Mouse (Mus musculus) E14TG2a.4 (cell line): ENCODE results near the gene Myo1a.

Experiments
- CTCF ChIP-seq: conservative IDR thresholded peaks from 2 replicates; pipeline ENCODE4 v1.5.1; 2014; ENCODE audit warnings: low read length
- NANOG ChIP-seq: IDR thresholded peaks from 2 replicates; pipeline ENCODE4 v1.6.1; 2014; ENCODE audit warnings: borderline replicate concordance, low read length, mixed read lengths
- POU5F1 ChIP-seq: IDR thresholded peaks from 2 replicates; pipeline ENCODE4 v1.6.1; 2014; ENCODE audit warnings: low read length, borderline replicate concordance

DNA sequence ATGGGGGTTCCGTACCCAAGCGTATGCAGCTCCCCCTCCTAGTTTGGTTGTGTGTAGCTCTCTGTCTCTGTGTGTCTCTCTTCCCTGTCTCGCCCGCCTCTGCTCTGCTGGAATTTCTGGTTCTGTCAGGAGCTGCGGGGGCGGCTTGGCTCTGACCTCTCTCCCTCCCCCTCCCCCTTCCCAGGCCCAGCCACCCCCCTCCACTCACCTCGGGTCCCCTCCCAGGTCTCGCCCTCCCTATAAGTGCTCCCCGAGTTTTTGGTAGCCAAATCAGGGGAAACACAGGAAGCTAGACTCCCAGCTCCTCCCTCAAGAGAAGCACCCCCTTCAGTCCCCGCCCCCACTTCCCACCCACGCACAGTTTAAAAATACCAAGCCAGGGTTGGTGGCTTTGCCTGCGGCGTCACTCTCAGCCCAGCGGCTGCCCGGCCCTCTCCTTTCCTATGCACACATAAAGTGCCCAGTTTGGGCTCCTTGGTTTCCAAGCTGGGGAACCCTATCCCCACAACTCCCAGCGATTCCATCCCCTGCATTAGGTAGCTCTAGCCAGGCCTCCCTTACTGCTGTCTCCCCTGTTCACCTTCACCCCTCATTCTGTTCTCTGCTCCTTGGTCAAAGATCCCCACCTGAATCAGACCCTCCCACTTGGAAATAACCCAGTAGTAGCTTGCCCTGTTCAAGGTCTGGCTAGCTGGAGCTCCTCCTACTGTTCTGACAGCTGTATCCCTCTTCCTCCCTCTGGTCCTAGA, 42.9 kb upstream of the Myo1a start:
- TF ChIP-seq CTCF: no peak
- TF ChIP-seq NANOG: no peak
- TF ChIP-seq POU5F1: no peak
